Mouse (Mus musculus) brain, embryonic 14.5 days (tissue): Measurements from ENCODE around the gene Vmn1r201.

ENCODE experiments used
- CTCF ChIP-seq: fragments of 200-500 bp; IDR thresholded peaks from 2 replicates; pipeline ENCODE4 v1.5.1; 2012; ENCODE audit warnings: inconsistent platforms, mild to moderate bottlenecking, moderate library complexity, borderline replicate concordance; ENCODE audit not compliant: insufficient read depth, insufficient read length; ENCODE audit errors: extremely low read depth
- POLR2A ChIP-seq: fragments of 200-500 bp; IDR thresholded peaks from 2 replicates; pipeline ENCODE4 v1.6.1; 2012; ENCODE audit warnings: mild to moderate bottlenecking, inconsistent platforms, borderline replicate concordance; ENCODE audit not compliant: poor library complexity, insufficient read depth, insufficient read length, severe bottlenecking; ENCODE audit errors: extremely low read depth

GRCm38 (mm10) chr13:22517814-22518213 lies 46.1 kb downstream of the Vmn1r201 start, which contains the start of gene Vmn1r203:
- TF ChIP-seq CTCF (no peak), POLR2A (no peak)
